Mouse (Mus musculus) liver, embryonic 13.5 days (tissue): ENCODE measurements around the gene BC003965. TPM values are rescaled to one million over a fixed set of nuclear protein-coding genes. Genes with fewer than 3 reads are reported as not detected.
"Not testable (repeated sequence)": the region's sequence is repeated elsewhere in the genome, so short reads cannot be mapped to it uniquely, and the experiment has no call there.

ENCODE experiments used
- ATAC-seq: fragments of 200-750 bp; cut with Nextera tagmentation; 2 replicates; pipeline ENCODE4 v1.8.0; 2017; ENCODE audit warnings: low read depth, mild to moderate bottlenecking, moderate number of reproducible peaks, moderate library complexity
- DNase-seq: peaks from one replicate; pipeline ENCODE4 v3.0.0; 2022
- H3K27ac ChIP-seq: fragments of 300-500 bp; sonication (generic); 2 replicates; pipeline ENCODE4 v1.5.1; 2015; ENCODE audit warnings: moderate library complexity, mild to moderate bottlenecking, inconsistent platforms
- H3K27me3 ChIP-seq: fragments of 300-500 bp; sonication (generic); 2 replicates; pipeline ENCODE4 v1.6.1; 2015; ENCODE audit warnings: mild to moderate bottlenecking, inconsistent platforms
- H3K36me3 ChIP-seq: fragments of 300-500 bp; sonication (generic); 2 replicates; pipeline ENCODE4 v1.6.1; 2015; ENCODE audit warnings: mild to moderate bottlenecking, inconsistent platforms
- H3K4me1 ChIP-seq: fragments of 300-500 bp; sonication (generic); replicated peaks from 2 replicates; pipeline ENCODE4 v1.6.1; 2015; ENCODE audit warnings: inconsistent platforms
- H3K4me2 ChIP-seq: fragments of 300-500 bp; sonication (generic); 2 replicates; pipeline ENCODE4 v1.6.1; 2015; ENCODE audit warnings: inconsistent platforms, mild to moderate bottlenecking, moderate library complexity
- H3K4me3 ChIP-seq: fragments of 300-500 bp; sonication (generic); replicated peaks from 2 replicates; pipeline ENCODE4 v1.5.1; 2015; ENCODE audit warnings: mild to moderate bottlenecking, inconsistent platforms
- H3K9ac ChIP-seq: fragments of 300-500 bp; sonication (generic); 2 replicates; pipeline ENCODE4 v1.6.1; 2015; ENCODE audit warnings: mild to moderate bottlenecking, inconsistent platforms
- H3K9me3 ChIP-seq: fragments of 300-500 bp; sonication (generic); replicated peaks from 2 replicates; pipeline ENCODE4 v1.6.1; 2016; ENCODE audit warnings: inconsistent platforms
- WGBS: fragments of 180-500 bp; shearing (Covaris S2); methylation state at CpG from one replicate; pipeline ENCODE4 v1.1.7; 2015; ENCODE audit not compliant: insufficient replicate concordance; 5-methylcytosine and 5-hydroxymethylcytosine counted together
- polyA plus RNA-seq: library from polyadenylated mRNA; unstranded; fragments of >200 nt; fragmentation: Nextera tagmentation; extraction: Ambion mirVana; gene quantifications from 2 replicates; pipeline ENCODE4 v1.2.1, GENCODE M21; 2015

Gene BC003965
- polyA plus RNA-seq, 1 experiment from 2014 or later, result 23.8 TPM

DNA sequence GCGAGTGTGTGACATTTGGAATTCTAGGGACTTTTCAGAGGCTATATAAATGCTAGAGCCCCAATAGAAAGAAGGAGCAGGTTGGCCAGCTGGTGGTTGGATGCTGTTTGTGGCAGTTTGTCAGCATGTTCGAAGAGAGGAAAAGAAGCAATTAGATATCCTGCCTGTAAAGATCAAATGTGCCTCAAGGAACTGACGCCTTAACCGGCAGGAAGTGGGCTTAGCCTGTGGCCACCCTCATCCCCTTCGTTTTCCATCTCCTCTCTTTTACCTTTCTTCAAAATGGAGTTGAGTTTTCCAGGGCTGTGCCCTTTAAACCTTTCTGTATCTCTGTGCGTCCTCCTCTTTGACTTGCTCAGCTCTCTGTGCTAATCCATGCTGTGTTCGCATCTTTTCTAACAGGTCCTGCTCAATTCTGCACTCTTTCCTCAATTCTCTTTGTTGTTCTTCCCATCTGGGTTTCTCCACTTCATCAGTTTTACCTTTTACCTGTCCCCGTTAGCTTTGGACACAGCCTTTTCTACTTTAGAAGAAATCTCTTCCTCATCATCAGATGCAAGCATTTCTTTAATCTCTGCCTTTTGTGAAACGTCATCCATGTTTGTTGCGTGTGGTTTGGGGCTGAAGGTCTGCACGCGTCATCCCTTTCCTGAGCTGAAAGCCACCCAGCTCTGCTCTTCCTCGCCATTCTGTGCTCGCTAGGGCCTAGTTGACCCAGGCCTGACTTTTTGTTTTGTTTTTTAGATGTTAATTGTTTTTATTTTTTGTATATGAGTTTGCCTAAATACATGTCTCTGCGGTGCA is 35.3 kb downstream of the BC003965 start:
- DNase-seq, result no peak
- Histone ChIP-seq H3K4me2 (no peak overlapping the region), H3K4me3 (no peak overlapping the region), H3K4me1 (peaks cover 45% of the 10 kb centered on the region), H3K36me3 (peaks cover 17% of the 10 kb centered on the region), H3K27ac (0 out of 2 replicates have a peak overlapping the region, but pooled peaks have one; percentile 1), H3K9me3 (no peaks in the 10 kb centered on the region), H3K27me3 (no peaks in the 10 kb centered on the region), H3K9ac (no peak overlapping the region)
- ATAC-seq, result no peak
- 75% methylated on average over 15 of the region's 15 CpGs for WGBS

DNA sequence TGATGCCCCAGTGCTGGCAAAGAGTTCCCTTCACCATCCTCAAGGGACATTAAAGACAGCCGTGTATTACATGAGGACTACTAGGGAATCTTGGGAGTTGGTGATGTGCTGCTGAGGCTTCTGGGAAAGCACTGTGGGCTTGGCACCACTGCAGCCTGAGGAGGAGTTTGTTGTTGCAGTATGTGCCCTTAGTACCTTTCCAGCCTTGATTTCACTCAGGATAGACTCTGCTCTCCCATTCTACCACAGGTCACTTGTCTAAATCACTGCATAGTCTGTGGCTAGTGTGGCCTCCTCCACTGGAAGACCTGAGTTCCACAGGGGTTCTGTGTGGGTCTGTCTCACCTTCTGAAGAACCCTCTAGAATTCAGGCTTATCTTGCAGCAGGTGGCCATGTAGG is 36.4 kb downstream of the BC003965 start:
- no peaks in the 10 kb centered on the region for H3K9me3 ChIP-seq
- peak overlapping the region; percentile 99; the same call in 1 of the 2 replicates for H3K27ac ChIP-seq
- H3K4me1 ChIP-seq, result peaks cover 49% of the 10 kb centered on the region
- 70% methylated on average over 1 of the region's 1 CpGs for WGBS
- ATAC-seq, result no peak
- no peak overlapping the region for H3K4me3 ChIP-seq
- peak overlapping the region; percentile 77; the same call in 1 of the 2 replicates for H3K9ac ChIP-seq
- H3K36me3 ChIP-seq, result peaks cover 9% of the 10 kb centered on the region; the same call in 1 of the 2 replicates
- H3K27me3 ChIP-seq, result no peaks in the 10 kb centered on the region
- H3K4me2 ChIP-seq, result peak overlapping the region; percentile 84
- DNase-seq, result no peak

DNA sequence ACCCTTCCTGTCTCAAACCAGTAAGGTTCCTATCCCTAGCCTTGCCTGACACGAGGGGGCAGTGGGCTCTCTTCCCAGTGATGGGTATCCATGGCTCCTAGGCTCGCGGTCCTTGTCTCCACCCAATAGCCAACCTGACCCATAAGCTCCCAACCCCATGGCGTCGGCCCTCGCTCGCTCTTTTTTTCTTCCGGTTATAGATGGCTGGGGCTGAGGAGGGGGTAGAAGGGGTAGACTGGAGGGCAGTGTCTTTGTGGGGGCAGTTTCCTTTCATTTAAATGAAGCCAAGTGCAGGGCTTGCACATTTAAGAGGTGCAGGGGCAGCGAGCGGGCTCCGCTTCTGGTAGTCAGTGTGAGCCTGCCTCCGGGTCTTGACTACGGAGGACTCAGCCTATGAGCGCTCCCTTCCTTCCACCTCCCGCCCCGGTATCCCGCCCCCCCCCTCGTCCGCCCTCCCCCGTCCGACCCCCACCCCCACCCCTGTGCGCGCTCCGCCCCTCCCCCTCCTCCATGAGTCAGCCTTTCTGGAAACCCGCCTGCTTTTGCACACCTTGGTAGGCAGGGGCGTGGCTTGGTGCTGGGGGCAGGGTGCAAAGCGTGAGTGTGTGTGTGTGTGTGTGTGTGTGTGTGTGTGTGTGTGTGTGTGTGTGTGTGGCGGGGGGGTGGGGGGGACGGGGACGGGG is 37.6 kb downstream of the BC003965 start:
- peak overlapping the region; percentile 77 for H3K9ac ChIP-seq
- under 1% methylated on average over 22 of the region's 30 CpGs for WGBS
- peaks cover 62% of the 10 kb centered on the region for H3K4me1 ChIP-seq

DNA sequence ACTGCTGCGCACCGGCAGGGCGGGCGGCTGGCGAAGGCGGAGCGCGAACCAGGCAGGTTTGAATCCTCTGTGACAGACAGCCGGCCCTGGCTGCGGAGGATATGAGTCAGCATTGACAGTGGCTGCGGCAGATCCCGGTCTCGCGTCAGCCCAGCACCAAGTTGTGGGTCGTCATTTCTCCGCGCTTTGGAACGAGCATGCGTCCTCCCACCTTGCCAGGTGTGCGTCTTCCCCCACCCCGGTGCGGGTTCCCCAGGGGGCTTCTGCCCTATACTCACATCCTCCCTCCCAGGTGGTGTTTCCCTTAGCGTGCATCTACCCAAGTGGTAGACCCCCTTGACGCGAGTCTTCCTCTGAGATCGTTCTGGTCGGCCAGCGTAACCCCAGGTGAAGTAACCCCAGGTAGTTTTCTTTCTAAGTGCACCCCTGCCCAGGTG is 38.2 kb downstream of the BC003965 start:
- H3K27ac ChIP-seq, result peak overlapping the region; percentile 99
- 5% methylated on average over 18 of the region's 28 CpGs for WGBS
- H3K4me3 ChIP-seq, result peak overlapping the region; percentile 86
- not testable (repeated sequence) for H3K9me3 ChIP-seq, H3K27me3 ChIP-seq
- H3K9ac ChIP-seq, result peak overlapping the region; percentile 96
- peak; percentile 67 for ATAC-seq
- DNase-seq, result peak; percentile 39
- H3K4me1 ChIP-seq, result peaks cover 67% of the 10 kb centered on the region
- H3K36me3 ChIP-seq, result peaks cover 25% of the 10 kb centered on the region
- peak overlapping the region; percentile 93 for H3K4me2 ChIP-seq

More for the DNA sequence above, 37.6 kb downstream of the BC003965 start:
- Histone ChIP-seq H3K27me3 (no peaks in the 10 kb centered on the region), H3K27ac (peak overlapping the region; percentile 99), H3K4me2 (peak overlapping the region; percentile 84), H3K36me3 (peaks cover 20% of the 10 kb centered on the region), H3K9me3 (no peaks in the 10 kb centered on the region), H3K4me3 (peak overlapping the region; percentile 86)
- ATAC-seq (peak; percentile 76), DNase-seq (peak; percentile 79)

DNA sequence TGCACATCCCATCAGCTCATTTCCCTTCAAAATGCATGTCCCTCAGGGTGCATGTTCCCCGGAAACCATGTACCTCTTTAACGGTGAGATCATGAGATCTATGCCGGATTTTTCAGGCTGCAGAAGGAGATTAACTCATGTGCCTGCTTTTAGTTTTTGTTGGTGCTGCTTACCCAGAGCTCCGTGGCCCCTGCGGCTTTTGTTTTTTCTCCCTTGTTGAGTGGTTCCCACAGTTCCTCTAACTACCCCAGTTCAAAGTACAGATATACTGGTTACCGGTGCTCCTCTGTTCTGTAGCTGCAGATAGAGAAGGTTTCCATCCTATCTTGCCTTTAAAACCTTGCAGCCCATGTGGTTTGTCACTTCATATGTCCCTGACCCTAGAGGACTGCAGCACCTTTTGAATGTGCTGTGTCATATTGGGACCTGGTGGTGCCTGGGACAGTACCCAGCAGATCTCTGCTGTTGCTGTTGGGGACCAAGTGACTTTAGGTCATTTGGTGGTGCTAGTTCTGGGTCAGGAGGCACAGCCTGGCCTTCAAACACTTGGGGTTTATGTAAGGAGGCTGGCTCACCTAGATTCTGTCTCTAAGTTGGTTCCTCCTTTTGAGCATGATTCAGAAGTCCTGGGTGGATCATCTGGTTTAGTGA is 38.7 kb downstream of the BC003965 start:
- Histone ChIP-seq H3K9me3 (no peaks in the 10 kb centered on the region), H3K4me2 (peak overlapping the region; percentile 93), H3K27me3 (no peaks in the 10 kb centered on the region), H3K9ac (peak overlapping the region; percentile 96), H3K27ac (peak overlapping the region; percentile 99), H3K4me1 (peaks cover 73% of the 10 kb centered on the region), H3K36me3 (peaks cover 31% of the 10 kb centered on the region), H3K4me3 (peak overlapping the region; percentile 86)
- ATAC-seq (peak; percentile 64), DNase-seq (peak; percentile 64)
- WGBS, result 8% methylated on average over 6 of the region's 6 CpGs

DNA sequence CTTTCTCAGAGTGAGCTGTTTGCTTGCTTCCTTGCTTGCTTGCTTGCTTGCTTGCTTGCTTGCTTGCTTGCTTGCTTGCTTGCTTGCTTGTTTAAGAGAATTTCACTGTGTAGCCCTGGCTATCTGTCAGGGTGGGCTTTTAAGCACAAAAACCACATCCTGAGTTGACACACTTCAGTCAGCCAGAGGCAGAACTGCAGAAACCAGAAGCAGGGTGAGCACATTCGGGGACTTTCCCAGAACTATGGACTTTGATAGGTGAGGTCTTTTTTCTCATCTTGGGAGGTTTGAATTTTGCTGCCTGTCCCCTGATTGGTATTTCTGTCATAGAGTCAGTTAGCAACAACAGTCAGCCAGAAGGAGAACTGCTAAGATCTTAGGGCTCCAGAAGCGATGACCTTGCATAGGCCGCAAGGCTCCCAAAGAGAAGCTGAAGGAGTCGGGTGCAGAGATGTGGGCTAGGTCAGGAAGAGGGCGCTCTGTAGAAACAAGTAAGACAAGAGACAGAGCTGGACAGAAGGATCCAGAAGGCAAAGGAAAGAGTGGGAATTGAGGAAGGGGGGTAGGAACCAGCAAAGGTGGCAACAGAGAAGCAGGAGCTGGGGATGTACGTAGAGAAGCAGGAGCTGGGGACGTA is 40.4 kb downstream of the BC003965 start:
- WGBS, result 49% methylated on average over 7 of the region's 7 CpGs
- H3K36me3 ChIP-seq, result peaks cover 38% of the 10 kb centered on the region
- peak overlapping the region; percentile 93 for H3K4me2 ChIP-seq
- no peaks in the 10 kb centered on the region for H3K9me3 ChIP-seq
- peaks cover 84% of the 10 kb centered on the region for H3K4me1 ChIP-seq
- H3K9ac ChIP-seq, result peak overlapping the region; percentile 96
- no peak for ATAC-seq
- H3K27ac ChIP-seq, result peak overlapping the region; percentile 99
- H3K27me3 ChIP-seq, result no peaks in the 10 kb centered on the region
- H3K4me3 ChIP-seq, result peak overlapping the region; percentile 86
- no peak for DNase-seq

DNA sequence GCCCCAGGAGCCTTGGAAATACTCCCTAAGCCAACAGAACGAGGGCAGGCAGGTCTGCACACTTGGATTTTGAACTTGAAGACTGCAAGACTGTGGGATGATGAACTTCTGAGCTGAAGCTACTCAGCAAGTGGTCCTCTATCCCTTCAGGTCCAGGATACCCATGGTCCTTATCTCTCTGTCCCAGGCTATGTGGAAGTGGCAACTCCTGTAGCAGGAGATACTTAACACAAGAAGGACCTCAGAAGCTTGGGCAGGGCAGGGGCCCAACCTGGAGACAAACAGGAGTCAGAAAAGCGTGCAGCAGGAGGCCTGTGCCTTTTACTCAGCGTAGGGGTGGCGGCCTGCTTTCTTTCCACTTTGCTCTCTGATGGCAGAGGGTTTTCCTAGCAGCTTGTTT is 41.3 kb downstream of the BC003965 start:
- H3K27me3 ChIP-seq, result no peaks in the 10 kb centered on the region
- H3K9me3 ChIP-seq, result no peaks in the 10 kb centered on the region
- peaks cover 79% of the 10 kb centered on the region for H3K4me1 ChIP-seq
- ATAC-seq (peak; percentile 75), DNase-seq (peak; percentile 69)
- peak overlapping the region; percentile 93 for H3K4me2 ChIP-seq
- peaks cover 48% of the 10 kb centered on the region for H3K36me3 ChIP-seq
- peak overlapping the region; percentile 86 for H3K4me3 ChIP-seq
- H3K27ac ChIP-seq, result peak overlapping the region; percentile 99
- WGBS, result 31% methylated on average over 4 of the region's 4 CpGs
- H3K9ac ChIP-seq, result peak overlapping the region; percentile 96

DNA sequence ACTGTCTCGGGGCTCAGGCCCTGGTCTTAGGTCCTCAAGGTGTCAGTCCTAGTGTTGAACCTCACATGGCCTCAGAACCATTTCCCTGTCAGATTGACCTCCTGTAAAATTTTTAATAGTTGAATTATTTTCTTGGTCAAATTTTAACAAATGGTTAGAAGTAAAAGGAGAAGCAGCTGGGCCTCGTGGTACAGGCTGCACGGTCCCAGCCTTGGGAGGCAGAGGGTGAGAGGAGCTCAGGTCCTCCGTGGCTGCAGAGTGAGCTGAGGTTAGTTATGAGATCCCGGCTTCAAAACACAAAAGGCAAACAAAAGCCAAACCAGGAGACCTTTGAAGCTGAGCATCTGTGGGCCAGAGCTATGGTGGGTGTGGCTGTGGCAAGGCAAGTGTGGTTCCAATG is 43.6 kb downstream of the BC003965 start:
- Histone ChIP-seq H3K36me3 (peaks cover 57% of the 10 kb centered on the region), H3K4me2 (peak overlapping the region; percentile 93), H3K9ac (peak overlapping the region; percentile 96; the same call in 1 of the 2 replicates), H3K27ac (0 out of 2 replicates have a peak overlapping the region, but pooled peaks have one; percentile 27), H3K9me3 (no peaks in the 10 kb centered on the region), H3K4me3 (no peak overlapping the region), H3K27me3 (no peaks in the 10 kb centered on the region), H3K4me1 (peaks cover 62% of the 10 kb centered on the region)
- no peak for DNase-seq
- ATAC-seq, result no peak
- 85% methylated on average over 5 of the region's 5 CpGs for WGBS

DNA sequence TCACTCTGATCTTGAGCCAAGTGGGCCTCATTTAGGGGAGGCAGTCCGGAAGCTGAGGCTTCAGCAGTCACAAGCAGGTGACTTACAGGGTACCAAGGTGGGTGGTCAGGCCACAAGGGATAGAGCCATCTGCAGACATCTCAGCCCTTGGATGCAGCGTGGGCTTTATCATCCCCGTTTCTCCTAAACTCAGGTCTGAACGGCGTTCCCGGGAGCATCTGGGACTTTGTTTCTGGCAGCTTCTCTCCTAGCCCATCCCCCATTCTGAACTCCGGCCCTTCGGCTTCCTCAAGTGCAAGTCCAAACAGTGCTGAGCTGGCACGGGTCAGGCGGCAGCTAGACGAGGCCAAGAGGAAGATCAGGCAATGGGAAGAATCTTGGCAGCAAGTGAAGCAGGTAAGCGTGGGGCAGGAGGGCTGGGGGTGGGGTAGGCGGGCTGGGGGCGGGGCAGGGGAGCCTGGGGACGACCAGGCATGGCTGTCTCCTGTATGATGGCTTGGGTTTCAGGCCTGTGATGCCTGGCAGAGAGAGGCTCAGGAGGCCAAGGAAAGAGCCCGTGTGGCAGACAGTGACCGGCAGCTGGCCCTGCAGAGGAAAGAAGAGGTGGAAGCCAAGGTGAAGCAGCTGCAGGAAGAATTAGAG is 45.8 kb downstream of the BC003965 start:
- H3K27ac ChIP-seq, H3K27me3 ChIP-seq, DNase-seq, ATAC-seq, H3K4me3 ChIP-seq, H3K9ac ChIP-seq, H3K9me3 ChIP-seq, H3K4me2 ChIP-seq: not testable (repeated sequence)
- H3K36me3 ChIP-seq, result peaks cover 67% of the 10 kb centered on the region
- WGBS, result 83% methylated on average over 17 of the region's 17 CpGs
- peaks cover 40% of the 10 kb centered on the region for H3K4me1 ChIP-seq

DNA sequence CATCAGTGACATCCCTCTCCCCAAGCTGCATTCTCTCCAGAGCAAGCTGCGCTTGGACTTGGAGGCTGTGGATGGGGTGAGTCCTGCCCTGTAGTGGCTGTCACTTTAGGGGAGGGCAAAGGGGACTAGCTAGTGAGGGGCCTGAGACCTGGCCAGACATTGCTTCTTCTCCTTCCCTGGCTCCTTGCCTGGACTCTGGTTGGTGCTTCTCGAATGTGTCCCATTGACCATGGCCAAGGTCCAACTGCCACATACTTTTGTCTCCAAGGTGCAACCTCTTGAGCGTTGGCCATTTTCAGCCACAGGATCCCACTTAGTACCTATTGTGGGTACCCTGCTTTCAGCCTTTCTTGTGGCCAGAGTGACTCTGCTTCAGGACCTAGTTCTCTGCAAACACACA is 46.3 kb downstream of the BC003965 start:
- DNase-seq, result no peak
- Histone ChIP-seq H3K9me3 (no peaks in the 10 kb centered on the region), H3K4me1 (peaks cover 35% of the 10 kb centered on the region), H3K4me3 (no peak overlapping the region), H3K9ac (no peak overlapping the region), H3K27me3 (no peaks in the 10 kb centered on the region), H3K36me3 (peaks cover 72% of the 10 kb centered on the region), H3K4me2 (no peak overlapping the region), H3K27ac (no peak overlapping the region)
- no peak for ATAC-seq
- 98% methylated on average over 3 of the region's 3 CpGs for WGBS
